Mouse (Mus musculus) gastrocnemius, postnatal 36 days (tissue): Measurements from ENCODE around the gene Zcchc13. TPM values are rescaled to one million over a fixed set of nuclear protein-coding genes. Genes with fewer than 3 reads are reported as not detected.

ENCODE experiments used
- DNase-seq, 2 experiments: peaks; one replicate each; pipeline ENCODE4 v3.0.0; 2022
- intact Hi-C: fragments of 180-260 bp; cut with DNase I; formaldehyde crosslinking; loops from one replicate; pipeline ENCODE4 v1.15.1; 2025
- long read RNA-seq, 2 experiments: library from polyadenylated mRNA; stranded (forward); transcript quantifications; one replicate each; pipeline ENCODE4 v2.0.0; 2021
- total RNA-seq, 2 experiments: library from RNA; stranded (reverse); gene quantifications; 2 replicates each; pipeline ENCODE4 v1.2.3; 2021

The Zcchc13 gene
- total RNA-seq = not detected
- long read RNA-seq, experiment 1 = 0 reads
- long read RNA-seq, experiment 2 = 0 reads

GRCm38 (mm10) chrX:103630303-103630702, at the start of gene Zcchc13:
Gene Zcchc13, plus strand, starts transcription at chrX:103630586.
- DNase-seq = no peak
- intact Hi-C loops = loop anchor here (10.0 kb wide), 1 partner anchor 284 kb away; no protein-coding TSS in a partner anchor

GRCm38 (mm10) chrX:103584262-103584661, 46.1 kb upstream of the Zcchc13 start:
- DNase-seq = no peak

GRCm38 (mm10) chrX:103592056-103592455, 38.3 kb upstream of the Zcchc13 start:
- no peak for DNase-seq
- intact Hi-C loops = no loop called here

More at GRCm38 (mm10) chrX:103584262-103584661, 46.1 kb upstream of the Zcchc13 start:
- intact Hi-C loops = no loop called here

- intact Hi-C loops = no loop called here
- DNase-seq = no peak
These were observed 27.8 kb upstream of the Zcchc13 start for GRCm38 (mm10) chrX:103602553-103602952.

- intact Hi-C loops = no loop called here
- no peak for DNase-seq
These were observed 26.2 kb upstream of the Zcchc13 start for GRCm38 (mm10) chrX:103604211-103604610.

- intact Hi-C loops = no loop called here
- no peak for DNase-seq
These were observed 24.9 kb upstream of the Zcchc13 start for GRCm38 (mm10) chrX:103605473-103605872.

- no peak for DNase-seq
- intact Hi-C loops = no loop called here
These were observed 20.0 kb upstream of the Zcchc13 start for GRCm38 (mm10) chrX:103610401-103610800.

GRCm38 (mm10) chrX:103611462-103611861, 18.9 kb upstream of the Zcchc13 start:
- intact Hi-C loops = no loop called here
- no peak for DNase-seq

GRCm38 (mm10) chrX:103614700-103615233, 15.6 kb upstream of the Zcchc13 start:
- intact Hi-C loops = no loop called here
- no peak for DNase-seq

- no peak for DNase-seq
- intact Hi-C loops = no loop called here
These were observed 14.9 kb upstream of the Zcchc13 start for GRCm38 (mm10) chrX:103615453-103615852.

GRCm38 (mm10) chrX:103616162-103616535, 14.2 kb upstream of the Zcchc13 start:
- intact Hi-C loops = no loop called here
- peak in 1 of 2 experiments; percentile 16 for DNase-seq

- intact Hi-C loops = no loop called here
- peak; percentile 56 to 70 for DNase-seq
These were observed 13.6 kb upstream of the Zcchc13 start for GRCm38 (mm10) chrX:103616536-103617404.

GRCm38 (mm10) chrX:103617405-103618095, 12.8 kb upstream of the Zcchc13 start:
- DNase-seq = no peak
- intact Hi-C loops = no loop called here

GRCm38 (mm10) chrX:103621799-103622198, 8.6 kb upstream of the Zcchc13 start:
- intact Hi-C loops = loop anchor here (10.0 kb wide), 1 partner anchor 223 kb away; no protein-coding TSS in a partner anchor
- DNase-seq = no peak

GRCm38 (mm10) chrX:103622260-103622934, 8.0 kb upstream of the Zcchc13 start:
- peak; percentile 80 to 96 for DNase-seq
- intact Hi-C loops = loop anchor here (10.0 kb wide), 1 partner anchor 222 kb away; no protein-coding TSS in a partner anchor

GRCm38 (mm10) chrX:103622935-103623280, 7.5 kb upstream of the Zcchc13 start:
- no peak for DNase-seq
- intact Hi-C loops = loop anchor here (10.0 kb wide), 1 partner anchor 222 kb away; no protein-coding TSS in a partner anchor

GRCm38 (mm10) chrX:103623411-103623845, 7.0 kb upstream of the Zcchc13 start:
- peak in 1 of 2 experiments; percentile 15 for DNase-seq
- intact Hi-C loops = loop anchor here (10.0 kb wide), 1 partner anchor 221 kb away; no protein-coding TSS in a partner anchor

GRCm38 (mm10) chrX:103624426-103625168, 5.8 kb upstream of the Zcchc13 start:
- DNase-seq = no peak
- intact Hi-C loops = loop anchor here (2.0 to 10.0 kb wide), 2 partner anchors 142 to 220 kb away; no protein-coding TSS in a partner anchor

GRCm38 (mm10) chrX:103628890-103629289, 1.5 kb upstream of the Zcchc13 start:
- intact Hi-C loops = loop anchor here (10.0 kb wide), 1 partner anchor 216 kb away; no protein-coding TSS in a partner anchor
- DNase-seq = no peak
